Mouse (Mus musculus): ENCODE measurements around the gene Rab36.

- TF ChIP-seq POLR2A (IDR thresholded peaks at IDR 0.05; ENCODE audit: extremely low read depth, insufficient read depth, low read length) = no peak
- no peak for TF ChIP-seq CTCF (IDR thresholded peaks at IDR 0.05; ENCODE audit: low read depth, low read length)
Observed at GRCm38 (mm10) chr10:75006889-75007662, 29.8 kb upstream of the Rab36 start.
